ENCODE assay signal across 8 mouse cellular contexts in genomic region chr11:96829403-96829812, GRCm38 (mm10). TPM values are rescaled to one million over a fixed set of nuclear protein-coding genes. Genes with fewer than 3 reads are reported as not detected.
DNase-seq lines count a peak whose midpoint lies in the region; ATAC-seq lines count a peak whose summit lies in the region.

No protein-coding gene starts in this region.

- ATAC-seq in hindbrain, embryonic 14.5 days (ENCODE audit: low FRiP score) = peak; percentile 34
- no peak for ATAC-seq in inflammation-experienced regulatory T-cells, adult 6 months

- H3K27ac ChIP-seq in hindbrain, embryonic 14.5 days = peak overlapping the region; percentile 90
- peak overlapping the region; percentile 96 for H3K27ac ChIP-seq in limb, embryonic 10.5 days
- peak overlapping the region; percentile 97 for H3K27ac ChIP-seq in midbrain, embryonic 10.5 days (replicated peaks)

- peak overlapping the region; percentile 67 for H3K4me3 ChIP-seq in hindbrain, embryonic 14.5 days (replicated peaks; ENCODE audit: low read length)
- peak overlapping the region; percentile 81 for H3K4me3 ChIP-seq in limb, embryonic 10.5 days
- peak overlapping the region; percentile 92 for H3K4me3 ChIP-seq in midbrain, embryonic 10.5 days

- peak overlapping the region; percentile 67 for H3K4me2 ChIP-seq in hindbrain, embryonic 14.5 days (replicated peaks)

- H3K4me1 ChIP-seq in hindbrain, embryonic 14.5 days (replicated peaks; ENCODE audit: control insufficient read depth, insufficient read depth, low read length) = peaks cover 51% of the 10 kb centered on the region
- H3K4me1 ChIP-seq in limb, embryonic 10.5 days = peaks cover 52% of the 10 kb centered on the region
- peaks cover 58% of the 10 kb centered on the region for H3K4me1 ChIP-seq in midbrain, embryonic 10.5 days

- DNase-seq in R1 (ENCODE audit: low read depth, low spot score) = peak; percentile 93
- DNase-seq in c-Kit-positive CD71-positive TER-119-negative erythroid progenitor cells, embryonic 14.5 days (ENCODE audit: low read depth) = peak; percentile 72
- peak; percentile 93 for DNase-seq in gastrocnemius, adult 18-20 months (ENCODE audit: low spot score)
- DNase-seq in hindbrain, embryonic 14.5 days (ENCODE audit: low spot score) = peak; percentile 53
- DNase-seq in limb, embryonic 10.5 days (ENCODE audit: low spot score) = peak; percentile 87
- DNase-seq in midbrain, embryonic 10.5 days (ENCODE audit: low spot score) = peak; percentile 87
- peak; percentile 86 for DNase-seq in skeletal muscle tissue, adult 2 months (ENCODE audit: low read depth, low spot score)

- WGBS in hindbrain, embryonic 14.5 days = under 1% methylated on average over 33 of the region's 33 CpGs
- under 1% methylated on average over 32 of the region's 33 CpGs for WGBS in limb, embryonic 10.5 days
- under 1% methylated on average over 33 of the region's 33 CpGs for WGBS in midbrain, embryonic 10.5 days

- peaks cover 27% of the 10 kb centered on the region for H3K36me3 ChIP-seq in hindbrain, embryonic 14.5 days (replicated peaks; ENCODE audit: control insufficient read depth, insufficient read depth)
- peaks cover 35% of the 10 kb centered on the region for H3K36me3 ChIP-seq in limb, embryonic 10.5 days
- peaks cover 33% of the 10 kb centered on the region for H3K36me3 ChIP-seq in midbrain, embryonic 10.5 days

- H3K9me3 ChIP-seq in hindbrain, embryonic 14.5 days (ENCODE audit: control insufficient read depth, low read length) = no peaks in the 10 kb centered on the region
- no peaks in the 10 kb centered on the region for H3K9me3 ChIP-seq in limb, embryonic 10.5 days (replicated peaks)
- H3K9me3 ChIP-seq in midbrain, embryonic 10.5 days (replicated peaks) = no peaks in the 10 kb centered on the region

- H3K27me3 ChIP-seq in hindbrain, embryonic 14.5 days (ENCODE audit: control insufficient read depth, insufficient read depth, low read length) = no peaks in the 10 kb centered on the region
- H3K27me3 ChIP-seq in limb, embryonic 10.5 days (ENCODE audit: low read depth, poor library complexity, severe bottlenecking) = no peaks in the 10 kb centered on the region
- no peaks in the 10 kb centered on the region for H3K27me3 ChIP-seq in midbrain, embryonic 10.5 days (ENCODE audit: low read depth, poor library complexity, severe bottlenecking)

- peak overlapping the region; percentile 75 for H3K9ac ChIP-seq in hindbrain, embryonic 14.5 days

RNA-seq across cellular contexts. Expression of gene Nfe2l1, which starts 0.4 kb away (rescaled TPM):
- total RNA-seq in gastrocnemius, adult 18-20 months (2021) = 100 to 1,000 TPM; 460 to 570 TPM
- polyA plus RNA-seq in hindbrain, embryonic 14.5 days (2014; fragmentation: Nextera tagmentation; extraction: Ambion mirVana) = 49.3 and 54.7 TPM in 2 replicates
- polyA plus RNA-seq in limb, embryonic 10.5 days (2016; fragmentation: Nextera tagmentation; extraction: Ambion mirVana) = 60.0 and 69.3 TPM in 2 replicates
- polyA plus RNA-seq in midbrain, embryonic 10.5 days (2016; fragmentation: Nextera tagmentation; extraction: Ambion mirVana) = 71.9 and 78.0 TPM in 2 replicates
- polyA plus RNA-seq in inflammation-experienced regulatory T-cells, adult 6 months (2017; shearing (Covaris generic)) = 10 to 100 TPM; 17.8 to 21.4 (median 20.7) TPM

RNA-seq across cellular contexts. Expression of gene Copz2, which starts 20.3 kb away (rescaled TPM):
- 10 to 100 TPM; 26.7 to 27.7 TPM for total RNA-seq in gastrocnemius, adult 18-20 months (2021)
- 23.1 and 29.7 TPM in 2 replicates for polyA plus RNA-seq in hindbrain, embryonic 14.5 days (2014; fragmentation: Nextera tagmentation; extraction: Ambion mirVana)
- 25.9 and 39.9 TPM in 2 replicates for polyA plus RNA-seq in limb, embryonic 10.5 days (2016; fragmentation: Nextera tagmentation; extraction: Ambion mirVana)
- polyA plus RNA-seq in midbrain, embryonic 10.5 days (2016; fragmentation: Nextera tagmentation; extraction: Ambion mirVana) = 44.9 and 46.1 TPM in 2 replicates
- polyA plus RNA-seq in inflammation-experienced regulatory T-cells, adult 6 months (2017; shearing (Covaris generic)) = not detected

RNA-seq across cellular contexts. Expression of gene Cbx1, which starts 40.5 kb away (rescaled TPM):
- total RNA-seq in gastrocnemius, adult 18-20 months (2021) = 10 to 100 TPM; 34.2 to 36.1 TPM
- polyA plus RNA-seq in hindbrain, embryonic 14.5 days (2014; fragmentation: Nextera tagmentation; extraction: Ambion mirVana) = 52.5 and 57.7 TPM in 2 replicates
- polyA plus RNA-seq in limb, embryonic 10.5 days (2016; fragmentation: Nextera tagmentation; extraction: Ambion mirVana) = 179 and 200 TPM in 2 replicates
- 193 and 198 TPM in 2 replicates for polyA plus RNA-seq in midbrain, embryonic 10.5 days (2016; fragmentation: Nextera tagmentation; extraction: Ambion mirVana)
- polyA plus RNA-seq in inflammation-experienced regulatory T-cells, adult 6 months (2017; shearing (Covaris generic)) = 10 to 100 TPM; 52.0 to 73.0 (median 54.7) TPM

RNA-seq across cellular contexts. Expression of gene Snx11, which starts 52.0 kb away (rescaled TPM):
- total RNA-seq in gastrocnemius, adult 18-20 months (2021) = 10 to 100 TPM in 1 of 2 experiments, 1 to 10 TPM in 1; 9.6 to 10.3 TPM
- polyA plus RNA-seq in hindbrain, embryonic 14.5 days (2014; fragmentation: Nextera tagmentation; extraction: Ambion mirVana) = 37.9 and 42.5 TPM in 2 replicates
- polyA plus RNA-seq in limb, embryonic 10.5 days (2016; fragmentation: Nextera tagmentation; extraction: Ambion mirVana) = 21.4 and 22.0 TPM in 2 replicates
- 27.6 and 33.0 TPM in 2 replicates for polyA plus RNA-seq in midbrain, embryonic 10.5 days (2016; fragmentation: Nextera tagmentation; extraction: Ambion mirVana)
- 10 to 100 TPM; 21.7 to 24.6 (median 23.0) TPM for polyA plus RNA-seq in inflammation-experienced regulatory T-cells, adult 6 months (2017; shearing (Covaris generic))

Comparison
In these comparisons a context has a peak if more than half of its experiments do, and no peak if none do; other contexts are left out.
1. RNA of gene Copz2, which starts 20.3 kb away (polyA plus RNA-seq): 44.9 to 46.1 TPM in midbrain, embryonic 10.5 days, 25.9 to 39.9 TPM in limb, embryonic 10.5 days and 23.1 to 29.7 TPM in hindbrain, embryonic 14.5 days; not detected in inflammation-experienced regulatory T-cells, adult 6 months; every median in the first group is over 10 times any median in the second.
2. Peak in every context shown above with its lines, with median percentiles within 50 percentile points of each other: DNase-seq, H3K27ac ChIP-seq and H3K4me3 ChIP-seq.